Mouse (Mus musculus): ENCODE data around the gene Hsd17b14. TPM values are rescaled to one million over a fixed set of nuclear protein-coding genes. Genes with fewer than 3 reads are reported as not detected.
A peak's percentile ranks its signal among the peaks of the same experiment; 100 is the strongest.
"Not testable (repeated sequence)": the region's sequence is repeated elsewhere in the genome, so short reads cannot be mapped to it uniquely, and the experiment has no call there.

Gene Hsd17b14
- 0.10 and 0.12 TPM in 2 replicates for polyA plus RNA-seq (2014; fragmentation: Nextera tagmentation; extraction: Ambion mirVana)

DNA sequence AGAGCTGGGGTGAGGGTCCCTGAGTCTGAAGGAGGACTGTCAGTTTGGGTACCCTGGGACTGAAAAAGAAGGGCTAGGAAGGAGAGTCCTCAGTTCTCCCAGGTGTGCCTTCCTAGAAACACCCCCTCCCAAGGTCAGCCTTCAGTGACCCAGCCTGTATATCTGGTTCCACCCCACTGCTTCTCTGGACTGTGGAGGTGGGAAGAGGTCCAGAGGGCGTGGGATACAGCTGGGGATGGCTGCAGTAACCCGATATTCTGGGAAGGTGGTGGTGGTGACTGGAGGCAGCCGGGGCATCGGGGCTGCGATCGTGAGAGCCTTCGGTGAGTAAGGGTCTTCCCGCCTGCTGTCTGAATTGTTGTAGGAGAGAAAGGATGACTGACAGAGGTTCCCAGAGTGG, at the start of gene Hsd17b14:
Hsd17b14 (plus strand) TSS at position 150 of the 400 bp plus-strand sequence.
- Histone ChIP-seq H3K4me2 (no peak within 1 kb of the TSS), H3K9ac (ENCODE audit: low read length) (no peak within 1 kb of the TSS), H3K36me3 (ENCODE audit: control insufficient read depth, insufficient read depth, low read length) (no peaks in the 10 kb centered on the region), H3K9me3 (ENCODE audit: control insufficient read depth, low read length) (no peaks in the 10 kb centered on the region), H3K27me3 (ENCODE audit: control insufficient read depth, insufficient read depth, low read length) (no peaks in the 10 kb centered on the region), H3K4me3 (ENCODE audit: low read depth, low read length) (no peak within 1 kb of the TSS), H3K4me1 (ENCODE audit: control insufficient read depth, insufficient read depth, low read length) (no peaks in the 10 kb centered on the region), H3K27ac (ENCODE audit: low read depth, low read length) (no peak within 1 kb of the TSS)
- no peak for DNase-seq (ENCODE audit: low spot score, missing footprints)
- ATAC-seq (ENCODE audit: low FRiP score): no peak
- WGBS: 47% methylated on average over 8 of the region's 8 CpGs

DNA sequence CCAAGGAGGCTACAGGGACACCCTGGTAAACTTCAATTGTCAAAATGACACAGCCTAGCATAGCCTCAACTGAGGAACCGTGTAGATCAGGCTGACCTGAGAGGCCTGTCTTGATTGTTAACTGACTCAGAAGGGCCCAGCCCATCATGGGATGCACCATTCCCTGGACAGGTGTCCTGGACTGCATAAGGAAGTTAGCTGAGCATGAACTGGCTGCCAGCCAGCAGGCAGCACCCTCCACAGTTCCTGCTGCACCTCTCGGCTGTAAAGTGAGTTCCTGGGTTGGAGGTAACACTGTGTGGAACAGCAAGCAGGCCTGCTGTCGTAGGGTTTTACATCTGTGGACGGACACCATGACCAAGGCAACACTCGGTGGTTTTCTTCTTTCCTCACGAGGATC, 47.1 kb upstream of the Hsd17b14 start:
- no peak overlapping the region for H3K9ac ChIP-seq (ENCODE audit: low read length)
- 91% methylated on average over 6 of the region's 6 CpGs for WGBS
- peaks cover 2% of the 10 kb centered on the region; the same call in 1 of the 2 replicates for H3K36me3 ChIP-seq (ENCODE audit: control insufficient read depth, insufficient read depth, low read length)
- no peak overlapping the region for H3K4me3 ChIP-seq (ENCODE audit: low read depth, low read length)
- no peak overlapping the region for H3K27ac ChIP-seq (ENCODE audit: low read depth, low read length)
- peaks cover 9% of the 10 kb centered on the region for H3K4me1 ChIP-seq (ENCODE audit: control insufficient read depth, insufficient read depth, low read length)
- ATAC-seq (ENCODE audit: low FRiP score): no peak
- no peaks in the 10 kb centered on the region for H3K27me3 ChIP-seq (ENCODE audit: control insufficient read depth, insufficient read depth, low read length)
- H3K4me2 ChIP-seq: no peak overlapping the region
- no peak for DNase-seq (ENCODE audit: low spot score, missing footprints)
- H3K9me3 ChIP-seq (ENCODE audit: control insufficient read depth, low read length): no peaks in the 10 kb centered on the region

DNA sequence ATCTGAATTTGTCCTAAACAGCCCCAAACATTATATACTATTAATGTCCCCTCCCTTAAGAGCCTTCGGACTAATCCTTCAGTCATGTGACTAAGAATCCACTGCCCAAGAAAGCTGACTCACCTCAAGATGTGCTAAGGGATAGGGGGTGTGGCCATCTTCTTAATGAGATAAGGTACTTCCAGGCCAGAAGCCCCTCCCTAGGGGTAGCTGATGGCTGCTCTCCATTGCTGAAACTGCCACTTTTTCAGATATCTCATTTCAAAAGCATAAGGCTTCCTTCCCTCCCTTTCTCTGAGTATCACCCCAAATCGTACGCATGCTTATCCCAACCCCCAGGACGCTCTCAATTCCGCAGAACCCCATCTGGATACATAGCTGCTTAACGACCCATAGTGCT, 46.1 kb upstream of the Hsd17b14 start:
- ATAC-seq (ENCODE audit: low FRiP score) (no peak), DNase-seq (ENCODE audit: low spot score, missing footprints) (no peak)
- no peak overlapping the region for H3K4me3 ChIP-seq (ENCODE audit: low read depth, low read length)
- no peak overlapping the region for H3K9ac ChIP-seq (ENCODE audit: low read length)
- peaks cover 9% of the 10 kb centered on the region for H3K4me1 ChIP-seq (ENCODE audit: control insufficient read depth, insufficient read depth, low read length)
- H3K36me3 ChIP-seq (ENCODE audit: control insufficient read depth, insufficient read depth, low read length): peaks cover 2% of the 10 kb centered on the region; the same call in 1 of the 2 replicates
- no peaks in the 10 kb centered on the region for H3K27me3 ChIP-seq (ENCODE audit: control insufficient read depth, insufficient read depth, low read length)
- no peaks in the 10 kb centered on the region for H3K9me3 ChIP-seq (ENCODE audit: control insufficient read depth, low read length)
- no peak overlapping the region for H3K4me2 ChIP-seq
- 94% methylated on average over 6 of the region's 6 CpGs for WGBS
- H3K27ac ChIP-seq (ENCODE audit: low read depth, low read length): no peak overlapping the region

DNA sequence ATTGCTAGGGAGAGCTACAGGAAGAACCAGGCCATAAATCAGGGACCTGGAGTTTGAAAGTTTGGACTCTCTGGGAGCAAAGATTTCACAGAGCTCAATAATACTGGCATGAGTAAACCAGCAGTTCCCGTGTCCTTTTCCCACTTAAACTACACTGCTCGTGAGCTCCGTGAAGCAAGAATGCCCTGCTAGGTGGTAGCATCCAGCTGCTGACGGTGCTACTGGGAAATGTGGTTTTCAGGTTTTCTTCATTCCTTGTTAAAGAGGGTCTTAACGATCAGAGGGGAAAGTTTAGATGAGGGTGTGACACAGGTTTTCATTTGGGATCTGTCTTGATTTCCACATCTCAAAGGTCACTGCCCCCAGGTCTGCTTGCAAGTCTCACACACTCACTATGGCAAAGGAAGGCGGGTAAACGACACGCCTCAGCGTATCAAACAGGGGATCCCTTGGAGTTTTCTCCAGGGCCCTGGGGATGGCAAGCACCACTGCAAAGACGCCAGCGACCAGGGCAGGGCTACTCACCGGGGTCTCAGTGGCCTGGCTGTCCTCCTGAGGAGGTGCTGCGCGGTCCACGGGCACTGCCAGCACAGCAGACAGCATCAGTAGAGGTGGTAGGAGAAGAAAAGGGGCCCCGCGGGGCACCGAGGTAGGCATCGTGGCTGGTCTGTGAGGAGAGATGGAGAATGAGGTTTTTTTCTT, 45.4 kb upstream of the Hsd17b14 start:
- H3K36me3 ChIP-seq (ENCODE audit: control insufficient read depth, insufficient read depth, low read length): peaks cover 2% of the 10 kb centered on the region; the same call in 1 of the 2 replicates
- peak; percentile 22; the same call in 1 of the 2 replicates for ATAC-seq (ENCODE audit: low FRiP score)
- WGBS: 47% methylated on average over 19 of the region's 19 CpGs

DNA sequence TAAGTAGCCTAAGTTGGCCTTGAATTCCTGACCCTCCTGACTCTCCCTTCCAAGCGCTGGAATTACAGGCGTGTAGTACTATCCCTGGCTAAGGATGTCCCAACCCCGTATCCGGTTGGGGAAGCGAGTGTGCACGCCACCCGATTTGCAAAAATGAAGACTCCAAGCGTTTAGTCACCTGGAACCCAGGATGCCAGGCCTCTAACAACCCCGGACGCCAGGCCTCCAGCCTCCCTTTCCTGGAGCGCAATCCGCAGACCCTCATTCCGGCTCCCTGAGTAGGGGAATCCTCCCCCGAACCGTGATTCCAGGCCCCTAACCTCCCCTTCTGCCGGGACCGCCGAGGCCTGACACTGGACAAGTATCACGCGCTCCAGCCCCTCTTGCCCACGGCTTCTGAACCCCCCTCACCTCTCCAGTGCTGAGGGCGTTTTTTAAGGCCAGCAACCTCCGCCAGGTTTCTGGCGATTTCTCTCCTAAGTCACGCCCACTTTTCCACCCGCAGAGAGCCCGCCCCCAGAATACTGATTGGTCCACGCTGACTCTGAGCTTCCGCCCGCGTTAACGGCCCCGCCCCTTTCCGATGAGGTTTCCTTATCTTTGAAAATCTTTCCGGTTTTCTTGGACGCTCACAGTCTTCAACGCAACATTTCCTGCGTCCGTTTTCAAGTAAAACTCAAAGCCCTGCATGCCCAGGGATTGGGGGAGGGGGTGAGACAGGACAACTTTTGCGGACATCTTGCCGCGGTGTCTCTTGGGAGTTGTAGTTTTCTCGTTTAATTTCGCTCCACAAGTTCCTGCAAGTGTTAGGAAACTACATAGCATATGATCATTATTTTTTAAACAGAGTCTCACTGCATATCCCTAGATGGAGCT, 44.5 kb upstream of the Hsd17b14 start, which contains the start of gene Nucb1:
Nucb1 (minus strand) TSS at position 495 of the 876 bp plus-strand sequence.
- peaks cover 9% of the 10 kb centered on the region for H3K4me1 ChIP-seq (ENCODE audit: control insufficient read depth, insufficient read depth, low read length)
- H3K27me3 ChIP-seq (ENCODE audit: control insufficient read depth, insufficient read depth, low read length): no peaks in the 10 kb centered on the region
- H3K4me3 ChIP-seq (ENCODE audit: low read depth, low read length): peak within 1 kb of the TSS; percentile 69
- no peaks in the 10 kb centered on the region for H3K9me3 ChIP-seq (ENCODE audit: control insufficient read depth, low read length)
- H3K27ac ChIP-seq (ENCODE audit: low read depth, low read length): peak within 1 kb of the TSS; percentile 76
- peak within 1 kb of the TSS; percentile 73 for H3K4me2 ChIP-seq
- peaks cover 2% of the 10 kb centered on the region; the same call in 1 of the 2 replicates for H3K36me3 ChIP-seq (ENCODE audit: control insufficient read depth, insufficient read depth, low read length)
- peak; percentile 99 for DNase-seq (ENCODE audit: low spot score, missing footprints)
- WGBS: under 1% methylated on average over 44 of the region's 44 CpGs
- ATAC-seq (ENCODE audit: low FRiP score): peak; percentile 91
- H3K9ac ChIP-seq (ENCODE audit: low read length): peak within 1 kb of the TSS; percentile 81

More for the DNA sequence above, 45.4 kb upstream of the Hsd17b14 start:
- Histone ChIP-seq H3K9ac (ENCODE audit: low read length) (peak overlapping the region; percentile 81), H3K27ac (ENCODE audit: low read depth, low read length) (no peak overlapping the region), H3K4me2 (peak overlapping the region; percentile 73), H3K9me3 (ENCODE audit: control insufficient read depth, low read length) (no peaks in the 10 kb centered on the region), H3K4me1 (ENCODE audit: control insufficient read depth, insufficient read depth, low read length) (peaks cover 9% of the 10 kb centered on the region), H3K4me3 (ENCODE audit: low read depth, low read length) (peak overlapping the region; percentile 69), H3K27me3 (ENCODE audit: control insufficient read depth, insufficient read depth, low read length) (no peaks in the 10 kb centered on the region)
- no peak for DNase-seq (ENCODE audit: low spot score, missing footprints)

DNA sequence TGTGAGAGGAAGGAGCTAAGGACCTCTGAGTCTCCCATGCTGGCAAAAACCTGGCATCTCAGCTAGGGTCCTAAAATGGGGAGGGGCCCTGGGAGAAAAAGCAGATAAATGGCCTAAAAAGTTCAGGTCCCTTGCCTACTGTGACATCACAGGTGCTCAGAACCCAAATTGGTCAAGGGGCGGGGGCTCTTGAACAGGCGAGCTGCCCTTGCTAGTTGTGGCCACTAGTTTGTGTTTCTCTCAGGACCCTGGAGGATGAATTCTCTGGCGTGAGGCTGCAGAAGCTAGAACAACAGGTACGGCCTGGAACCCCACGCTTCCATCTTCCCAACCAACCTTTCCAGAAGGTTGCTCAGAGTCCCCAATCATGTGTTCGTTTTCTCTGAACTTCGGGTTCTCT, 40.3 kb upstream of the Hsd17b14 start:
- no peaks in the 10 kb centered on the region for H3K27me3 ChIP-seq (ENCODE audit: control insufficient read depth, insufficient read depth, low read length)
- H3K36me3 ChIP-seq (ENCODE audit: control insufficient read depth, insufficient read depth, low read length): no peaks in the 10 kb centered on the region
- no peak for DNase-seq (ENCODE audit: low spot score, missing footprints)
- no peak overlapping the region for H3K9ac ChIP-seq (ENCODE audit: low read length)
- 86% methylated on average over 7 of the region's 7 CpGs for WGBS
- ATAC-seq (ENCODE audit: low FRiP score): no peak
- H3K27ac ChIP-seq (ENCODE audit: low read depth, low read length): no peak overlapping the region
- H3K4me2 ChIP-seq: no peak overlapping the region
- H3K9me3 ChIP-seq (ENCODE audit: control insufficient read depth, low read length): no peaks in the 10 kb centered on the region
- H3K4me3 ChIP-seq (ENCODE audit: low read depth, low read length): no peak overlapping the region
- H3K4me1 ChIP-seq (ENCODE audit: control insufficient read depth, insufficient read depth, low read length): peaks cover 4% of the 10 kb centered on the region

DNA sequence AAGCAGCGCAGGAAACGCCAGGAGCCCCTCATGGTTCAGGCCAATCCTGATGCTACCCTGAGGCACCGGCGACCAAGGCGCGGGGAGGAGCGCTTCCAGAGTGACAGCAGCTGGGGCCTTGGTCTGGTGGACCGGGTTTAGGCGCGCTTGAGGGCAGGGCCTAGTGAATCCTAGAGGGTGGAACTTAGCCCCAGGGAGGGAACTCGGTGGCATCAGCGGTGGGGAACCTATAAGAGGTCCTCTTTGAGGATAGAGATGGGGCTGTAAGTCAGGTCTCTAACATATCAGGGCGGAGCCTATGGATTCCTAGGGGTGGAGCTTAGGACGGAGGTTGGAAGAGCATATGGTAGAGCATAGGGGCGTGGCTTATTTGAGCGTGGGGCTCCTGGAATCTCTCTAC, 39.3 kb upstream of the Hsd17b14 start:
- Histone ChIP-seq H3K9me3 (ENCODE audit: control insufficient read depth, low read length) (no peaks in the 10 kb centered on the region), H3K4me2 (no peak overlapping the region), H3K27me3 (ENCODE audit: control insufficient read depth, insufficient read depth, low read length) (no peaks in the 10 kb centered on the region), H3K4me3 (ENCODE audit: low read depth, low read length) (no peak overlapping the region), H3K27ac (ENCODE audit: low read depth, low read length) (no peak overlapping the region), H3K4me1 (ENCODE audit: control insufficient read depth, insufficient read depth, low read length) (no peaks in the 10 kb centered on the region), H3K9ac (ENCODE audit: low read length) (no peak overlapping the region), H3K36me3 (ENCODE audit: control insufficient read depth, insufficient read depth, low read length) (no peaks in the 10 kb centered on the region)
- no peak for ATAC-seq (ENCODE audit: low FRiP score)
- WGBS: 24% methylated on average over 16 of the region's 16 CpGs
- DNase-seq (ENCODE audit: low spot score, missing footprints): no peak

DNA sequence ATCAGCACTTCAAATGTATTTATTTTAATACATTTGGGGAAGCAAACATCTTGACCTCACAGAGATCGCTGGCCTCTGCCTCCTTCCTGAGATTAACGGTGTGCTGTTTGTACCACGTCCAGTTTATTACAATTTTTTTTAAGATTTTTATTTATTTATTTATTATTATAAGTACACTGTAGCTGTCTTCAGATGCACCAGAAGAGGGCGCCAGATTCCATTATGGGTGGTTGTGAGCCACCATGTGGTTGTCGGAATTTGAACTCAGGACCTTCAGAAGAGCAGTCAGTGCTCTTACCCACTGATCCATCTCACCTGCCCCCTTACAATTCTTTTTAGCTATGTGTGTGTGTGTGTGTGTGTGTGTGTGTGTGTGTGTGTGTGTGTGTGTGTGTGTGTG, 37.8 kb upstream of the Hsd17b14 start:
- not testable (repeated sequence) for H3K9me3 ChIP-seq (ENCODE audit: control insufficient read depth, low read length); H3K36me3 ChIP-seq (ENCODE audit: control insufficient read depth, insufficient read depth, low read length); H3K27me3 ChIP-seq (ENCODE audit: control insufficient read depth, insufficient read depth, low read length); ATAC-seq (ENCODE audit: low FRiP score); H3K27ac ChIP-seq (ENCODE audit: low read depth, low read length); H3K4me1 ChIP-seq (ENCODE audit: control insufficient read depth, insufficient read depth, low read length); H3K4me3 ChIP-seq (ENCODE audit: low read depth, low read length); H3K4me2 ChIP-seq; H3K9ac ChIP-seq (ENCODE audit: low read length); DNase-seq (ENCODE audit: low spot score, missing footprints)
- WGBS: 68% methylated on average over 5 of the region's 5 CpGs

DNA sequence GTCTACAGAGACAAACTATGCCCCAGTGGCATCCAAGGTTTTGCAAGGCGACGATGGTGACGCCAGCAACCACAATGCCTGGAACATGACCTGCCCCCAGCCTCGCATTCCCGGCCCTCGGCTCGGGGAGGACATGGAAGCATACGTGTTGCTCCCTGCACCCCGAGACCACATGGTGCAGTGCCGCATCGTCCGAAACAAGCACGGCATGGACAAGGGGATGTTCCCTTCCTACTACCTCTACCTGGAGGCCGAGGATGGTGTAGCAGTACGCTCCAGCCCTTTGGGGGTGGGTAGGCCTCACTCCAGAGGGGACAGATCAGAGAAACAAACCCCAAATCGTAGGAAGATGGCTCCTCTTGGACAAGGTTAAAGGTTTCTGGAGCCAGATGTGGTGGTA, 36.1 kb upstream of the Hsd17b14 start:
- ATAC-seq (ENCODE audit: low FRiP score) (no peak), DNase-seq (ENCODE audit: low spot score, missing footprints) (no peak)
- Histone ChIP-seq H3K27me3 (ENCODE audit: control insufficient read depth, insufficient read depth, low read length) (no peaks in the 10 kb centered on the region), H3K27ac (ENCODE audit: low read depth, low read length) (no peak overlapping the region), H3K4me2 (no peak overlapping the region), H3K4me3 (ENCODE audit: low read depth, low read length) (no peak overlapping the region), H3K36me3 (ENCODE audit: control insufficient read depth, insufficient read depth, low read length) (no peaks in the 10 kb centered on the region), H3K9ac (ENCODE audit: low read length) (no peak overlapping the region), H3K4me1 (ENCODE audit: control insufficient read depth, insufficient read depth, low read length) (no peaks in the 10 kb centered on the region), H3K9me3 (ENCODE audit: control insufficient read depth, low read length) (no peaks in the 10 kb centered on the region)
- WGBS: 94% methylated on average over 16 of the region's 16 CpGs
